Comparison of ENCODE assay signal across 26 mouse cellular contexts in the genomic region with DNA sequence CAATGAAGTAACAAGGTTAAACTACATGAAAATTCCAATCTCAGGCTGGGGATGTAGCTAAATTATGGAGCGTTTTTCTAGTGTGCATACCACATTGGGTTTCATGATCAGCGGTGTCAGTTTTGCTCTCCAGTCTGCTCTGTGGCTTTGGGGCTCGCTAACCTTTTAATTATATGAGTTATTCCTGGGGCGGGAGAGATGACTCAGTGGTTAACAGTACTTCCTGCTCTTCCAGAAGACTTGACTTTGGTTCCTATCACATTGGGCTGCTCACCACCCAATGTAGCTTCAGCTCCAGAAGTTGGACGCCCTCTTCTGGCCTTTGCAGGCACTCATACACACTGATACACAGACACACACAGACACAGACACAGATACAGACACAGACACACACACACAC. TPM values are rescaled to one million over a fixed set of nuclear protein-coding genes. Genes with fewer than 3 reads are reported as not detected.
"Had no signal": no experiment of that assay in that cellular context is flagged by ENCODE, and none has a peak within 500 bp of the region (broad histone marks: within the 10 kb centered on the region; RNA-seq: fewer than 3 reads in every experiment).

No protein-coding gene starts in this region.

- H3K4me2 ChIP-seq: intestine, embryonic 15.5 days; kidney, embryonic 15.5 days; limb, embryonic 12.5 days; limb, embryonic 15.5 days; liver, embryonic 11.5 days; liver, embryonic 15.5 days; midbrain, embryonic 11.5 days had no signal

- DNase-seq: kidney, postnatal 14 days; kidney, postnatal 4 days; left cerebral cortex, postnatal 4 days; lung, adult 18-20 months; lung, postnatal 14 days; lung, postnatal 4 days; midbrain, embryonic 14.5 days; thymus, postnatal 25 days had no signal

- H3K36me3 ChIP-seq: intestine, embryonic 15.5 days; kidney, embryonic 15.5 days; limb, embryonic 12.5 days; limb, embryonic 15.5 days; liver, embryonic 15.5 days had no signal

- H3K4me3 ChIP-seq: intestine, embryonic 15.5 days; kidney, embryonic 15.5 days; limb, embryonic 12.5 days; limb, embryonic 15.5 days; liver, embryonic 15.5 days had no signal

- H3K4me1 ChIP-seq: intestine, embryonic 15.5 days; limb, embryonic 12.5 days; limb, embryonic 15.5 days; liver, embryonic 15.5 days had no signal

- H3K27ac ChIP-seq: intestine, embryonic 15.5 days; kidney, embryonic 15.5 days; limb, embryonic 12.5 days; limb, embryonic 15.5 days; liver, embryonic 15.5 days had no signal

- H3K27me3 ChIP-seq: intestine, embryonic 15.5 days; kidney, embryonic 15.5 days; limb, embryonic 12.5 days; limb, embryonic 15.5 days; liver, embryonic 15.5 days had no signal

- H3K9me3 ChIP-seq: intestine, embryonic 15.5 days; kidney, embryonic 15.5 days; limb, embryonic 12.5 days; limb, embryonic 15.5 days; liver, embryonic 15.5 days had no signal

- H3K9ac ChIP-seq: intestine, embryonic 15.5 days; kidney, embryonic 15.5 days; limb, embryonic 12.5 days; limb, embryonic 15.5 days; liver, embryonic 15.5 days had no signal

RNA-seq across cellular contexts. Expression of gene Pax4, which starts 21.5 kb away (rescaled TPM):
- total RNA-seq: layer of hippocampus, adult 18-20 months; layer of hippocampus, postnatal 14 days; left cerebral cortex, adult 8-10 months; left cerebral cortex, postnatal 14 days; left cerebral cortex, postnatal 4 days; megakaryocyte progenitor cell, adult 5-6 weeks; megakaryocyte-erythroid progenitor cell, adult 5-6 weeks had no signal
- polyA plus RNA-seq: kidney, embryonic 15.5 days; limb, embryonic 12.5 days; limb, embryonic 15.5 days; liver, embryonic 15.5 days; lung, embryonic 16.5 days; midbrain, embryonic 11.5 days; midbrain, embryonic 14.5 days; neural tube, embryonic 11.5 days; neural tube, embryonic 14.5 days; stomach, embryonic 14.5 days; thymus, postnatal 0 days had no signal

RNA-seq across cellular contexts. Expression of gene Fscn3, which starts 43.0 kb away (rescaled TPM):
- total RNA-seq: layer of hippocampus, adult 18-20 months; layer of hippocampus, postnatal 14 days; left cerebral cortex, adult 8-10 months; left cerebral cortex, postnatal 14 days; megakaryocyte progenitor cell, adult 5-6 weeks had no signal
- polyA plus RNA-seq: intestine, embryonic 15.5 days; limb, embryonic 12.5 days; limb, embryonic 15.5 days; midbrain, embryonic 11.5 days; midbrain, embryonic 14.5 days; neural tube, embryonic 11.5 days; neural tube, embryonic 14.5 days; stomach, embryonic 14.5 days had no signal
